Mouse (Mus musculus) hindbrain, postnatal 0 days (tissue): ENCODE results near the gene Ehd1. TPM values are rescaled to one million over a fixed set of nuclear protein-coding genes. Genes with fewer than 3 reads are reported as not detected.

ENCODE experiments used
- ATAC-seq: fragments of 200-750 bp; cut with Nextera tagmentation; 2 replicates; pipeline ENCODE4 v1.8.0; 2017; ENCODE audit warnings: mild to moderate bottlenecking, moderate TSS enrichment, moderate library complexity
- DNase-seq: peaks from one replicate; pipeline ENCODE4 v3.0.0-alpha.2; 2015; ENCODE audit warnings: low spot score
- H3K27ac ChIP-seq: fragments of 300-500 bp; sonication (generic); 2 replicates; pipeline ENCODE4 v1.5.1; 2014; ENCODE audit warnings: mild to moderate bottlenecking
- H3K27me3 ChIP-seq: fragments of 300-500 bp; sonication (generic); 2 replicates; pipeline ENCODE4 v1.6.1; 2014; ENCODE audit warnings: low read length, mixed read lengths; ENCODE audit not compliant: insufficient read depth
- H3K36me3 ChIP-seq: fragments of 300-500 bp; sonication (generic); 2 replicates; pipeline ENCODE4 v1.6.1; 2014; ENCODE audit warnings: low read length, mixed read lengths; ENCODE audit not compliant: insufficient read depth
- H3K4me1 ChIP-seq: fragments of 300-500 bp; sonication (generic); 2 replicates; pipeline ENCODE4 v1.6.1; 2014; ENCODE audit warnings: antibody characterized with exemption, low read length, mixed read lengths; ENCODE audit not compliant: insufficient read depth
- H3K4me2 ChIP-seq: fragments of 300-500 bp; sonication (generic); 2 replicates; pipeline ENCODE4 v1.6.1; 2014; ENCODE audit warnings: low read depth, mild to moderate bottlenecking, low read length, moderate library complexity, mixed read lengths
- H3K4me3 ChIP-seq: fragments of 300-500 bp; sonication (generic); 2 replicates; pipeline ENCODE4 v1.5.1; 2014; ENCODE audit warnings: low read length
- H3K9ac ChIP-seq: fragments of 300-500 bp; sonication (generic); replicated peaks from 2 replicates; pipeline ENCODE4 v1.6.1; 2014; ENCODE audit warnings: mild to moderate bottlenecking, low read length, moderate library complexity, mixed read lengths
- H3K9me3 ChIP-seq: fragments of 300-500 bp; sonication (generic); 2 replicates; pipeline ENCODE4 v1.6.1; 2016; ENCODE audit warnings: low read length, mixed read lengths
- CTCF ChIP-seq: IDR thresholded peaks from 2 replicates; pipeline ENCODE4 v1.5.1; 2016; ENCODE audit warnings: antibody characterized with exemption, control low read depth, low read depth
- WGBS: fragments of 180-500 bp; shearing (Covaris S2); extraction: QIAGEN DNeasy Blood & Tissue Kit; methylation state at CpG from one replicate; pipeline ENCODE4 v1.1.7; 2014; 5-methylcytosine and 5-hydroxymethylcytosine counted together
- microRNA counts: library from miRNA; unstranded; fragments of <30 nt; microRNA quantifications from one replicate; lab custom pipeline; 2015
- microRNA-seq, 2 experiments: library from miRNA; unstranded; fragments of <30 nt; microRNA quantifications; one replicate each; pipeline ENCODE4; 2016
- polyA plus RNA-seq: library from polyadenylated mRNA; unstranded; fragments of >200 nt; fragmentation: Nextera tagmentation; extraction: Ambion mirVana; gene quantifications from 2 replicates; pipeline ENCODE4 v1.2.1, GENCODE M21; 2015
- total RNA-seq: library from RNA; depleted of rRNA; stranded (reverse); fragments of >200 nt; gene quantifications from 2 replicates; pipeline ENCODE4 v1.2.3, GENCODE M21; 2014; rRNA removed

Gene Ehd1
- total and polyA plus RNA-seq, 2 experiments from 2014 or later: 77.5 to 135 TPM

DNA sequence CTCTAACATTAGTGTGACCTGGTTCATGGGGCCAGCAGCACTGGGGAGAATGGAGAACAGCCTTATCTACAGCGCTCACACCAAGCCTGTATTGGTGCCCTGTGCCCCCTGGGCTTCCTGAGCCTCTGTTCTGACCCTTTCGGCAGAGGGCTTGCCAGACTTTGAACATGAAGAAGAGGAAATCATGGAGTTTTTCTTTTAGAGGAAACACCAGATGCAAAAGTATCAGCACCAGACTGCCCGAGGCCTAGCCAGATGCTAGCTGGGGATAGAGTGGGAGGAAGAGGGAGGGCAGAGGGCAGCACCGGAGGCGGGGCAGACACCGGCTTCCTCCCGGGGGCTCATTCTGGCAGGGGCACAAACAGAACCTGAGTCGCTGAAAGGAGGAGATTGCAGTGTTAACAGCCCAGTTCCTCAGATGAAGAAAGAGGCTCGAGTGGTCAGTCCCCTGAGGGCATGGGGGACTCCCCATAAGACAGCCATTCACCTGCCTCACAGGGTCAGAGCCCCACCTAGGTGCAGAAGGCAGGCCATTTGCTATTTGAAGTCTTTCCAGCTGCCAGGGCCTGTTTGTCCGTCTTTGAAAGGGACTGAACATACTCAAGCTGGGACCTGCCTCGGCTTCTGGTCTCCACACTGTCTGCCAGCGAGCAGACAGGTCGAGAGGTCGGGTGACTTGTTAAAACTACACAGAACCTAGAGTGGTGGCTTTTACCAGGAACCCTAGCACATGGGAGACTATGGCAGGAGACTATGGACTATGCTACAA, 72.9 kb downstream of the Ehd1 start:
- TF ChIP-seq CTCF: no peak
- Histone ChIP-seq H3K27ac (no peak overlapping the region), H3K36me3 (peaks cover 31% of the 10 kb centered on the region), H3K4me3 (no peak overlapping the region), H3K27me3 (no peaks in the 10 kb centered on the region), H3K9ac (no peak overlapping the region), H3K4me2 (no peak overlapping the region), H3K9me3 (no peaks in the 10 kb centered on the region), H3K4me1 (no peaks in the 10 kb centered on the region)
- no peak for DNase-seq
- 50% methylated on average over 14 of the region's 14 CpGs for WGBS
- no peak for ATAC-seq

MicroRNAs within 50 kb of the gene (microRNA counts, 519-probe panel; counts per million panel counts)
- 370 counts per million, percentile 5 among the panel's probes with 10 or more counts for microRNA mmu-miR-192 (lab: Ali Mortazavi, UCI)

Small RNA genes lying within 50 kb of the gene (microRNA-seq; reads per million reads assigned to microRNA genes)
- gene Mir192 (128 to 148 reads per million in 2 experiments), gene Mir194-2 (109 to 129 reads per million in 2 experiments), gene Mir6989 (0 to 1.4 reads per million in 2 experiments)

Other genes starting within 250 kb of the Ehd1 start
- 27.6 and 34.1 TPM in 2 replicates for gene Syvn1, start 230.1 kb upstream of the Ehd1 start, total RNA-seq
- 26.8 and 29.8 TPM in 2 replicates for gene Syvn1, start 230.1 kb upstream of the Ehd1 start, polyA plus RNA-seq
- 34.4 and 36.2 TPM in 2 replicates for gene Mrpl49, start 218.9 kb upstream of the Ehd1 start, total RNA-seq
- gene Mrpl49, start 218.9 kb upstream of the Ehd1 start, polyA plus RNA-seq: 52.4 and 54.9 TPM in 2 replicates
- gene Fau, start 218.9 kb upstream of the Ehd1 start, total RNA-seq: 558 and 787 TPM in 2 replicates
- 668 TPM in 2 replicates for gene Fau, start 218.9 kb upstream of the Ehd1 start, polyA plus RNA-seq
- 76.0 and 97.3 TPM in 2 replicates for gene Znhit2, start 215.5 kb upstream of the Ehd1 start, total RNA-seq
- 43.2 and 46.3 TPM in 2 replicates for gene Znhit2, start 215.5 kb upstream of the Ehd1 start, polyA plus RNA-seq
- 122 and 123 TPM in 2 replicates for gene Tm7sf2, start 208.4 kb upstream of the Ehd1 start, total RNA-seq
- 57.7 and 64.2 TPM in 2 replicates for gene Tm7sf2, start 208.4 kb upstream of the Ehd1 start, polyA plus RNA-seq
- gene Vps51, start 199.5 kb upstream of the Ehd1 start, total RNA-seq: 100.0 and 102 TPM in 2 replicates
- 91.2 and 92.2 TPM in 2 replicates for gene Vps51, start 199.5 kb upstream of the Ehd1 start, polyA plus RNA-seq
- not detected in 2 replicates for gene Tmem262, start 196.7 kb upstream of the Ehd1 start, total RNA-seq
- not detected in 2 replicates for gene Tmem262, start 196.7 kb upstream of the Ehd1 start, polyA plus RNA-seq
- gene Gm28374, start 194.5 kb upstream of the Ehd1 start, total RNA-seq: 0.37 and 0.86 TPM in 2 replicates
- gene Gm28374, start 194.5 kb upstream of the Ehd1 start, polyA plus RNA-seq: 0.24 and 1.1 TPM in 2 replicates
- gene Zfpl1, start 191.8 kb upstream of the Ehd1 start, total RNA-seq: 76.9 and 88.2 TPM in 2 replicates
- gene Zfpl1, start 191.8 kb upstream of the Ehd1 start, polyA plus RNA-seq: 83.9 and 88.2 TPM in 2 replicates
- gene Cdca5, start 191.7 kb upstream of the Ehd1 start, total RNA-seq: 6.3 and 7.4 TPM in 2 replicates
- gene Cdca5, start 191.7 kb upstream of the Ehd1 start, polyA plus RNA-seq: 6.1 and 7.4 TPM in 2 replicates
- not detected in 2 replicates for gene AC131692.1, start 182.3 kb upstream of the Ehd1 start, total RNA-seq
- gene AC131692.1, start 182.3 kb upstream of the Ehd1 start, polyA plus RNA-seq: not detected in 2 replicates
- 0.40 and 0.89 TPM in 2 replicates for gene Naaladl1, start 170.9 kb upstream of the Ehd1 start, total RNA-seq
- 0.36 and 0.43 TPM in 2 replicates for gene Naaladl1, start 170.9 kb upstream of the Ehd1 start, polyA plus RNA-seq
- gene Sac3d1, start 158.1 kb upstream of the Ehd1 start, total RNA-seq: 91.0 and 91.5 TPM in 2 replicates
- 50.5 and 51.9 TPM in 2 replicates for gene Sac3d1, start 158.1 kb upstream of the Ehd1 start, polyA plus RNA-seq
- gene Snx15, start 148.4 kb upstream of the Ehd1 start, total RNA-seq: 71.4 and 84.4 TPM in 2 replicates
- 60.9 and 62.7 TPM in 2 replicates for gene Snx15, start 148.4 kb upstream of the Ehd1 start, polyA plus RNA-seq
- gene Batf2, start 135.7 kb upstream of the Ehd1 start, total RNA-seq: not detected in 2 replicates
- 0.21 and 0.23 TPM in 2 replicates for gene Batf2, start 135.7 kb upstream of the Ehd1 start, polyA plus RNA-seq
- 112 and 123 TPM in 2 replicates for gene Arl2, start 135.2 kb upstream of the Ehd1 start, total RNA-seq
- gene Arl2, start 135.2 kb upstream of the Ehd1 start, polyA plus RNA-seq: 151 and 155 TPM in 2 replicates
- not detected in 2 replicates for gene Majin, start 92.3 kb upstream of the Ehd1 start, total RNA-seq
- gene Majin, start 92.3 kb upstream of the Ehd1 start, polyA plus RNA-seq: 0.24 TPM in 1 of 2 replicates, not detected in the other
- not detected in 2 replicates for gene Gpha2, start 50.3 kb upstream of the Ehd1 start, total RNA-seq
- 0.39 and 0.60 TPM in 2 replicates for gene Gpha2, start 50.3 kb upstream of the Ehd1 start, polyA plus RNA-seq
- 272 and 321 TPM in 2 replicates for gene Ppp2r5b, start 40.9 kb upstream of the Ehd1 start, total RNA-seq
- gene Ppp2r5b, start 40.9 kb upstream of the Ehd1 start, polyA plus RNA-seq: 149 and 160 TPM in 2 replicates
- 38.7 and 43.4 TPM in 2 replicates for gene Atg2a, start 35.1 kb upstream of the Ehd1 start, total RNA-seq
- 7.6 and 8.9 TPM in 2 replicates for gene Atg2a, start 35.1 kb upstream of the Ehd1 start, polyA plus RNA-seq
- gene Cdc42bpg, start 29.7 kb downstream of the Ehd1 start, total RNA-seq: 3.1 and 6.0 TPM in 2 replicates
- 0.29 and 0.33 TPM in 2 replicates for gene Cdc42bpg, start 29.7 kb downstream of the Ehd1 start, polyA plus RNA-seq
- gene Men1, start 58.3 kb downstream of the Ehd1 start, total RNA-seq: 69.6 and 93.4 TPM in 2 replicates
- gene Men1, start 58.3 kb downstream of the Ehd1 start, polyA plus RNA-seq: 57.8 and 59.5 TPM in 2 replicates
- gene Map4k2, start 64.4 kb downstream of the Ehd1 start, total RNA-seq: 102 TPM in 2 replicates
- 18.6 and 21.4 TPM in 2 replicates for gene Map4k2, start 64.4 kb downstream of the Ehd1 start, polyA plus RNA-seq
- 89.0 and 89.4 TPM in 2 replicates for gene Sf1, start 87.0 kb downstream of the Ehd1 start, total RNA-seq
- gene Sf1, start 87.0 kb downstream of the Ehd1 start, polyA plus RNA-seq: 80.2 and 84.9 TPM in 2 replicates
- 11.9 and 18.3 TPM in 2 replicates for gene Pygm, start 107.7 kb downstream of the Ehd1 start, total RNA-seq
- gene Pygm, start 107.7 kb downstream of the Ehd1 start, polyA plus RNA-seq: 10.4 and 12.6 TPM in 2 replicates
- 250 and 283 TPM in 2 replicates for gene Rasgrp2, start 122.6 kb downstream of the Ehd1 start, total RNA-seq
- gene Rasgrp2, start 122.6 kb downstream of the Ehd1 start, polyA plus RNA-seq: 230 and 252 TPM in 2 replicates
- gene Nrxn2, start 142.0 kb downstream of the Ehd1 start, total RNA-seq: 355 and 426 TPM in 2 replicates
- gene Nrxn2, start 142.0 kb downstream of the Ehd1 start, polyA plus RNA-seq: 54.4 and 60.4 TPM in 2 replicates